Mouse (Mus musculus): ENCODE data around the gene Adam33.

The Adam33 gene

DNA sequence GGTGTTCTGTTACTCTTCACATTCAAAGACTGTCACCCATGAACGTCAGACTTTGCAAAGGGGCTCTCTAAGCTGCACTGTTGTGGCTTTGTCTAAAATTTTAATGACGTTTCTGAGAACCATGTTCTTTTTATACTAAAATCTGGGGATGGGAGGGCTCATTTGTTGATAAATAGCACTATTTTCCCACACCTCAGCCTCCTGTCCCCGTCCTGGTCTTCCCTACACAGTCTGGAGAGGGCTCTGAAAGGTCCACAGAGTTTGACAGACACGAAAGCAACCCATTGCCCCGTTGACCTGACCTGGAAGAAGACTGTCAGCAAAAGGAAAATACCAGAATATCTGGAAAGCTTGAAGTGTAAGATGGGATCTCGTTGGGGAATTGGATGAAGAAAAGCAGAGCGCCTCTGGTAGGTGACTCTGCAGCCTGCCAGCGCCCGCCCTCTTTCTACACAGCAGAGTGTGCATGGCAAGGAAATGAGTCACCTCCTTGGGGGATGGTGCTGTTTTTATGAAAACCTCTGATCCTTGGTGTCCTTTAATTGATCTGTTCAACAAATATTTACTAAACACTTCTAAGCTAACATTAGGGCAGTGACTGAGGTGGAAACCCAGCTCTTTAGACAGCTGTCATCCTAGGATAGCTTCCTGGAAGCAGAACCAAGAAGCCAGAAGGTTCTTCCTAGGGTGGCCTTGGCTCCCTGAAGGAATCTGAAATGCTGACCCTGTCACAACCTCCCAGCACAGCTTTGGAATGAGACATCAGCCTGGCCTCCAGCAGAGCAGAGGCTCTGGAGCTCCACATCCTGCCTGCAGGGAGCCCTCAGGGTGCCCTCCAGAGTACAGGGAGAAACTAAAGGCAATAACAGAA lies 34.3 kb downstream of the Adam33 start:
- DNase-seq (ENCODE audit: inconsistent ontology term) = no peak

DNA sequence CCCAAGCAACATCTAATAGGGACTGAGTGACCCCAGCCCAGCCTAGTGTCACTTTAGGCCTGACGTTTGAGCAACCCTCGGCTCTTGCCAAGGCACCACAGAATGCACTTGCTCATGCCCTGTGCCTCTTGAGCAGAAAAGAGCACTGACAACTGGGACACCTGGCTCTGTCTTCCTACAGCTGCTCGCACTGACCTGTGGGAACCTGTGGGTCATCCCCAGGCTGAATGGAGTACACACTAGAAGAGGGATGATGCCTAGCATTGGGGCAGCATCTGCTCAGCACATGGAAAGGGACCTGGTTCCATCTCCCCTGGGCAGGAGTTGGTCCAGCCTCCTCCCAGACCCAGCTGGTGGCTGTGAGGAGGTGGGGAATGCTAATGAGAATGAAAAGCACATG lies 36.7 kb downstream of the Adam33 start:
- DNase-seq (ENCODE audit: inconsistent ontology term) = no peak

DNA sequence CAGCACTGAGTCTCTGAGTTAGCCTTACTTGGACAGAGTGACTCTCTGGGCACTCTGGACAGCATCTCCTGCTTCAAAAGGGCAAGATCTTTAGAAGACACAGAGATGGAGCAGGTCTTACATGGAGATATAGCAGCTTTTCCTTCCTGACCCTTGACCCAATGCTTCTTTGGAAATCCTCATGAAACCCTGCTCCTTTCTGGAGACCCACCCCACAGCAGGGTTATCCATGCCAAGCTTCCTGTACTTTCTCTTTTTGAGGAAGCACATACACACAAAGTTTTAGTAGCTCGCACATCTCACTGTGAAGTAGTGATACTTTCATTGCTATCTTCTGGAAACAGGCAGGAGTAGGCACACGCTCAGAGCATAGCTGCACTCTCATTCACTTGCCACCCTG lies 38.4 kb downstream of the Adam33 start:
- DNase-seq (ENCODE audit: inconsistent ontology term) = no peak

DNA sequence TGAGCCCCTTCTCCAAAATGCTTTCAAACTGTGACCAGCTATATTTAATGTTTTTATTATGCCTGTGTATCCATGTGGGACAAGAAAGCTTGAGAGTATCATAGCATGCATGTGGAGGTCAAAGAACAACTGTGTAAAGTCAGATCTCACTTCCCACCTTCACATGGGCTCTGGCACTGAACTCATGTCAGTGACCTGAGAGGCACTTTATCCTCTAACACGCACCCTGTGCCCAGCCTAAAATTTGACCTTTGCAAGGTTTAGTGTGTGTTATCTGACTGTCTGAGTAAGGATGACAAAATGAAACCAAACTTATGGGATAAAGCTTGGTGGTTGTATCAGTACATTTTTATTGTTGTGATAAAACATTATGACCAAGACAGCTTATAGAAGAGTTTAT lies 53.0 kb downstream of the Adam33 start:
- no peak for DNase-seq (ENCODE audit: inconsistent ontology term)

DNA sequence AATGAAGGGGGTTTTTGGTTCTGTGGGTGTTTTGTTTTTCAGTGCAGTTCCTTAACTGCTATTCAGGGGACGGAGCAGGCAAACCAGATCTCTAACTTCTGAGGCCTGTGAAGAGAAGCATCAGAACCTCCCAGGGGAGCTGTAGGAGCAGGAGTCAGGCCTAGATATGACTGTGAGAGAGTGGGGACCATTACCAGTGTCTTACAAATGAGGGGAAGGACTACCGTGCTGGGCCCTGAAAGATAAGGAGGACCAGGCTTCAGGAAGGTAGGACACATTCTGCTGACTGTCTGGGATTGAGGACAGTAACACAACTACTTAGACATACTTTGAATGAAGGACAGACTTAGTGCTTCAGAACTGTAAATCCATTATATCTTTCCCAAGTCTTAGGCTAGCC lies 54.5 kb downstream of the Adam33 start:
- no peak for DNase-seq (ENCODE audit: inconsistent ontology term)
